Comparison of ENCODE assay signal across 15 mouse cellular contexts in genomic region chr13:32019256-32019620, GRCm38 (mm10).
DNase-seq lines count a peak whose midpoint lies in the region; ATAC-seq and TF ChIP-seq lines count a peak whose summit lies in the region.
"Had no signal": no experiment of that assay in that cellular context is flagged by ENCODE, and none has a peak within 500 bp of the region (broad histone marks: within the 10 kb centered on the region; RNA-seq: fewer than 3 reads in every experiment).

No protein-coding gene starts in this region.

- intact Hi-C loops in heart, adult 2 months (cut with DNase I), result loop anchor here (5.0 kb wide), 3 partner anchors 62 to 212 kb away; partner anchors contain the start of gene Foxc1

- TF ChIP-seq POLR2A in heart, adult 2 months (IDR thresholded peaks at IDR 0.05; ENCODE audit: insufficient read depth, low read depth, low read length), result no peak
- TF ChIP-seq POLR2A in bone marrow macrophage, adult 2 months (IDR thresholded peaks at IDR 0.05; ENCODE audit: borderline replicate concordance, low read depth, low read length), result no peak

- no peak for TF ChIP-seq CTCF in heart, adult 2 months (IDR thresholded peaks at IDR 0.05)
- TF ChIP-seq CTCF in bone marrow macrophage, adult 2 months (IDR thresholded peaks at IDR 0.05; ENCODE audit: low read depth, low read length), result no peak

- no peak overlapping the region for H3K9ac ChIP-seq in embryonic facial prominence, embryonic 12.5 days
- no peak overlapping the region for H3K9ac ChIP-seq in heart, embryonic 14.5 days (ENCODE audit: low read length)
- H3K9ac ChIP-seq in heart, adult 2 months (ENCODE audit: low read depth, low read length), result no peak overlapping the region
- no peak overlapping the region for H3K9ac ChIP-seq in kidney, embryonic 15.5 days
- H3K9ac ChIP-seq: liver, embryonic 13.5 days; lung, embryonic 15.5 days; midbrain, embryonic 12.5 days; neural tube, embryonic 12.5 days had no signal

- no peaks in the 10 kb centered on the region for H3K27me3 ChIP-seq in embryonic facial prominence, embryonic 12.5 days
- H3K27me3 ChIP-seq in embryonic facial prominence, embryonic 10.5 days (replicated peaks; ENCODE audit: low read depth, poor library complexity, severe bottlenecking), result no peaks in the 10 kb centered on the region
- H3K27me3 ChIP-seq in heart, embryonic 14.5 days (ENCODE audit: control insufficient read depth, insufficient read depth, low read length), result no peaks in the 10 kb centered on the region
- no peaks in the 10 kb centered on the region for H3K27me3 ChIP-seq in heart, adult 2 months (ENCODE audit: control insufficient read depth, insufficient read depth, low read length)
- no peaks in the 10 kb centered on the region for H3K27me3 ChIP-seq in kidney, embryonic 15.5 days
- H3K27me3 ChIP-seq: liver, embryonic 13.5 days; midbrain, embryonic 12.5 days; neural tube, embryonic 12.5 days had no signal

- H3K36me3 ChIP-seq in embryonic facial prominence, embryonic 12.5 days, result no peaks in the 10 kb centered on the region
- no peaks in the 10 kb centered on the region for H3K36me3 ChIP-seq in embryonic facial prominence, embryonic 10.5 days (replicated peaks)
- no peaks in the 10 kb centered on the region for H3K36me3 ChIP-seq in heart, embryonic 14.5 days (ENCODE audit: control insufficient read depth, insufficient read depth, low read length)
- no peaks in the 10 kb centered on the region; the same call in 1 of the 2 replicates for H3K36me3 ChIP-seq in heart, adult 2 months (ENCODE audit: control insufficient read depth, insufficient read depth, low read length)
- no peaks in the 10 kb centered on the region for H3K36me3 ChIP-seq in kidney, embryonic 15.5 days
- H3K36me3 ChIP-seq: G1E; liver, embryonic 13.5 days; lung, embryonic 15.5 days; midbrain, embryonic 12.5 days; neural tube, embryonic 12.5 days had no signal

- no peaks in the 10 kb centered on the region for H3K79me2 ChIP-seq in heart, adult 2 months (replicated peaks; ENCODE audit: control insufficient read depth, insufficient read depth, low read length)

- no peak overlapping the region for H3K4me3 ChIP-seq in embryonic facial prominence, embryonic 12.5 days
- no peak overlapping the region for H3K4me3 ChIP-seq in embryonic facial prominence, embryonic 10.5 days
- H3K4me3 ChIP-seq in heart, embryonic 14.5 days (ENCODE audit: control insufficient read depth in 1 of 2, insufficient read depth in 1 of 2, low read depth in 1 of 2, low read length in 2 of 2), result no peak overlapping the region
- no peak overlapping the region for H3K4me3 ChIP-seq in heart, adult 2 months
- no peak overlapping the region for H3K4me3 ChIP-seq in kidney, embryonic 15.5 days (replicated peaks)
- H3K4me3 ChIP-seq in bone marrow macrophage, adult 2 months (ENCODE audit: insufficient read depth, low read length), result no peak overlapping the region
- H3K4me3 ChIP-seq: liver, embryonic 13.5 days; lung, embryonic 15.5 days; midbrain, embryonic 12.5 days; neural tube, embryonic 12.5 days had no signal

- no peak for ATAC-seq in embryonic facial prominence, embryonic 12.5 days (ENCODE audit: insufficient number of reproducible peaks, insufficient read depth, low FRiP score, low TSS enrichment)
- ATAC-seq in heart, embryonic 14.5 days (ENCODE audit: insufficient number of reproducible peaks, insufficient read depth, low FRiP score, low read depth), result no peak; the same call in 1 of the 2 replicates
- ATAC-seq in kidney, embryonic 15.5 days (replicated peaks; ENCODE audit: low FRiP score), result peak; percentile 93

- no peak for DNase-seq in embryonic facial prominence, embryonic 10.5 days (ENCODE audit: low spot score)
- no peak for DNase-seq in heart, adult 2 months
- no peak for DNase-seq in kidney, adult 11 months
- DNase-seq in cerebellum, adult 8-10 months, result no peak

- H3K9me3 ChIP-seq in embryonic facial prominence, embryonic 12.5 days, result no peaks in the 10 kb centered on the region
- H3K9me3 ChIP-seq in embryonic facial prominence, embryonic 10.5 days, result no peaks in the 10 kb centered on the region
- H3K9me3 ChIP-seq in heart, embryonic 14.5 days (ENCODE audit: control insufficient read depth, low read length), result no peaks in the 10 kb centered on the region
- H3K9me3 ChIP-seq in kidney, embryonic 15.5 days (replicated peaks), result no peaks in the 10 kb centered on the region
- H3K9me3 ChIP-seq: G1E; liver, embryonic 13.5 days; lung, embryonic 15.5 days; midbrain, embryonic 12.5 days; neural tube, embryonic 12.5 days had no signal

- H3K27ac ChIP-seq in embryonic facial prominence, embryonic 12.5 days, result 0 out of 2 replicates have a peak overlapping the region, but pooled peaks have one; percentile 6
- H3K27ac ChIP-seq in embryonic facial prominence, embryonic 10.5 days (replicated peaks), result no peak overlapping the region
- peak overlapping the region; percentile 39 to 56; a peak in 3 of 4 replicates for H3K27ac ChIP-seq in heart, embryonic 14.5 days (replicated peaks in 1 of 2; ENCODE audit: control insufficient read depth in 1 of 2, insufficient read depth in 1 of 2, low read depth in 2 of 2, low read length in 2 of 2)
- no peak overlapping the region for H3K27ac ChIP-seq in heart, adult 2 months
- H3K27ac ChIP-seq in kidney, embryonic 15.5 days, result peak overlapping the region; percentile 78
- peak overlapping the region; percentile 28 for H3K27ac ChIP-seq in bone marrow macrophage, adult 2 months (ENCODE audit: insufficient read depth, low read depth, low read length)
- H3K27ac ChIP-seq: liver, embryonic 13.5 days; lung, embryonic 15.5 days; macrophage; midbrain, embryonic 12.5 days; neural tube, embryonic 12.5 days; stomach, postnatal 0 days had no signal

- H3K4me2 ChIP-seq in embryonic facial prominence, embryonic 12.5 days (replicated peaks), result no peak overlapping the region
- H3K4me2 ChIP-seq in heart, embryonic 14.5 days (ENCODE audit: low read length), result no peak overlapping the region
- H3K4me2 ChIP-seq in kidney, embryonic 15.5 days, result 0 out of 2 replicates have a peak overlapping the region, but pooled peaks have one; percentile 16
- H3K4me2 ChIP-seq: liver, embryonic 13.5 days; lung, embryonic 15.5 days; midbrain, embryonic 12.5 days; neural tube, embryonic 12.5 days had no signal

- TF ChIP-seq EP300 in heart, adult 2 months (IDR thresholded peaks at IDR 0.05; ENCODE audit: insufficient read depth, low read depth, low read length), result no peak

- H3K4me1 ChIP-seq in embryonic facial prominence, embryonic 12.5 days, result peaks cover 17% of the 10 kb centered on the region; the same call in 1 of the 2 replicates
- H3K4me1 ChIP-seq in embryonic facial prominence, embryonic 10.5 days, result peaks cover 36% of the 10 kb centered on the region
- peaks cover 5 to 18% of the 10 kb centered on the region in 2 experiments for H3K4me1 ChIP-seq in heart, embryonic 14.5 days (ENCODE audit: control insufficient read depth in 2 of 2, insufficient read depth in 2 of 2, low read length in 2 of 2)
- peaks cover 3% of the 10 kb centered on the region; the same call in 1 of the 2 replicates for H3K4me1 ChIP-seq in heart, adult 2 months (ENCODE audit: control insufficient read depth, insufficient read depth, low read length)
- H3K4me1 ChIP-seq in kidney, embryonic 15.5 days, result peaks cover 27% of the 10 kb centered on the region
- H3K4me1 ChIP-seq in bone marrow macrophage, adult 2 months (ENCODE audit: control insufficient read depth, insufficient read depth, low read length), result peaks cover 13% of the 10 kb centered on the region
- H3K4me1 ChIP-seq: liver, embryonic 13.5 days; neural tube, embryonic 12.5 days had no signal

Comparison
In these comparisons a context has a peak if more than half of its experiments do, and no peak if none do; other contexts are left out.
1. H3K27ac ChIP-seq: peak in embryonic facial prominence, embryonic 12.5 days (single experiment), heart, embryonic 14.5 days (2 of 2), kidney, embryonic 15.5 days (single experiment) and bone marrow macrophage, adult 2 months (single experiment); none in embryonic facial prominence, embryonic 10.5 days (single experiment) and heart, adult 2 months (single experiment).